Comparison of ENCODE assay signal across 9 mouse cellular contexts in genomic region chr11:5901950-5902349, GRCm38 (mm10). TPM values are rescaled to one million over a fixed set of nuclear protein-coding genes. Genes with fewer than 3 reads are reported as not detected.
DNase-seq lines count a peak whose midpoint lies in the region; ATAC-seq lines count a peak whose summit lies in the region.
"Had no signal": no experiment of that assay in that cellular context is flagged by ENCODE, and none has a peak within 500 bp of the region (broad histone marks: within the 10 kb centered on the region; RNA-seq: fewer than 3 reads in every experiment).

No protein-coding gene starts in this region.

- no peaks in the 10 kb centered on the region for H3K36me3 ChIP-seq in embryonic facial prominence, embryonic 10.5 days (replicated peaks)
- H3K36me3 ChIP-seq in hindbrain, embryonic 12.5 days: no peaks in the 10 kb centered on the region
- no peaks in the 10 kb centered on the region for H3K36me3 ChIP-seq in liver, embryonic 11.5 days (ENCODE audit: control insufficient read depth, insufficient read depth, low read length)
- H3K36me3 ChIP-seq: G1E had no signal

- no peaks in the 10 kb centered on the region for H3K9me3 ChIP-seq in embryonic facial prominence, embryonic 10.5 days
- no peaks in the 10 kb centered on the region for H3K9me3 ChIP-seq in hindbrain, embryonic 12.5 days (replicated peaks)
- no peaks in the 10 kb centered on the region for H3K9me3 ChIP-seq in liver, embryonic 11.5 days (ENCODE audit: control insufficient read depth, low read length)
- H3K9me3 ChIP-seq: G1E had no signal

- H3K27me3 ChIP-seq in embryonic facial prominence, embryonic 10.5 days (replicated peaks; ENCODE audit: low read depth, poor library complexity, severe bottlenecking): peaks cover 64% of the 10 kb centered on the region
- H3K27me3 ChIP-seq in hindbrain, embryonic 12.5 days: peaks cover 29% of the 10 kb centered on the region
- H3K27me3 ChIP-seq in liver, embryonic 11.5 days (replicated peaks; ENCODE audit: control insufficient read depth, insufficient read depth, low read length): peaks cover 69% of the 10 kb centered on the region

- H3K4me1 ChIP-seq in embryonic facial prominence, embryonic 10.5 days: peaks cover 39% of the 10 kb centered on the region
- H3K4me1 ChIP-seq in hindbrain, embryonic 12.5 days: peaks cover 36% of the 10 kb centered on the region
- peaks cover 15% of the 10 kb centered on the region for H3K4me1 ChIP-seq in liver, embryonic 11.5 days (replicated peaks; ENCODE audit: control insufficient read depth, insufficient read depth, low read length)

- intact Hi-C loops in gastrocnemius, postnatal 36 days (cut with DNase I): no loop called here

- H3K9ac ChIP-seq in hindbrain, embryonic 12.5 days: peak overlapping the region; percentile 58
- H3K9ac ChIP-seq in liver, embryonic 11.5 days (ENCODE audit: low read depth, low read length): 0 out of 2 replicates have a peak overlapping the region, but pooled peaks have one; percentile 1

- WGBS in embryonic facial prominence, embryonic 10.5 days: 1% methylated on average over 32 of the region's 32 CpGs
- under 1% methylated on average over 32 of the region's 32 CpGs for WGBS in hindbrain, embryonic 12.5 days
- 4% methylated on average over 32 of the region's 32 CpGs for WGBS in liver, embryonic 11.5 days

- peak; percentile 81 for ATAC-seq in hindbrain, embryonic 12.5 days (ENCODE audit: low FRiP score)
- no peak; the same call in 1 of the 2 replicates for ATAC-seq in liver, embryonic 11.5 days (replicated peaks; ENCODE audit: low FRiP score)
- no peak for ATAC-seq in erythroblast, adult 5-6 weeks (replicated peaks; ENCODE audit: low FRiP score, poor library complexity, severe bottlenecking)

- H3K4me3 ChIP-seq in embryonic facial prominence, embryonic 10.5 days: peak overlapping the region; percentile 59
- H3K4me3 ChIP-seq in hindbrain, embryonic 12.5 days: peak overlapping the region; percentile 38
- H3K4me3 ChIP-seq in liver, embryonic 11.5 days (ENCODE audit: low read depth, low read length): peak overlapping the region; percentile 37

- DNase-seq in gastrocnemius, postnatal 10 days: peak; percentile 45
- no peak for DNase-seq in gastrocnemius, postnatal 36 days
- DNase-seq in Muller cell, postnatal 12 days (ENCODE audit: inconsistent ontology term): peak; percentile 58
- peak; percentile 83 for DNase-seq in embryonic facial prominence, embryonic 10.5 days (ENCODE audit: low spot score)
- DNase-seq in liver, embryonic 11.5 days (ENCODE audit: low spot score): no peak
- DNase-seq in retina, postnatal 1 day: peak; percentile 91

- H3K4me2 ChIP-seq in hindbrain, embryonic 12.5 days (replicated peaks): peak overlapping the region; percentile 73
- peak overlapping the region; percentile 52 for H3K4me2 ChIP-seq in liver, embryonic 11.5 days

- peak overlapping the region; percentile 82 for H3K27ac ChIP-seq in embryonic facial prominence, embryonic 10.5 days (replicated peaks)
- peak overlapping the region; percentile 75 for H3K27ac ChIP-seq in hindbrain, embryonic 12.5 days
- H3K27ac ChIP-seq in liver, embryonic 11.5 days (ENCODE audit: low read depth, low read length): no peak overlapping the region

RNA-seq across cellular contexts. Expression of gene Myl7, which starts 3.4 kb away (rescaled TPM):
- total RNA-seq in gastrocnemius, postnatal 10 days (2021): not detected
- not detected for total RNA-seq in gastrocnemius, postnatal 36 days (2021)
- 5.4 and 23.9 TPM in 2 replicates for polyA plus RNA-seq in embryonic facial prominence, embryonic 10.5 days (2016; fragmentation: Nextera tagmentation; extraction: Ambion mirVana)
- polyA plus RNA-seq in hindbrain, embryonic 12.5 days (2016; fragmentation: Nextera tagmentation; extraction: Ambion mirVana): 1.1 and 1.7 TPM in 2 replicates
- polyA plus RNA-seq in liver, embryonic 11.5 days (2014; fragmentation: Nextera tagmentation; extraction: Ambion mirVana): 73.1 and 156 TPM in 2 replicates
- not detected in 2 replicates for total RNA-seq in erythroblast, adult 5-6 weeks (2015; ENCODE audit: low replicate concordance)
- not detected in 2 replicates for total RNA-seq in erythroblast, adult 5-6 weeks (2017; ENCODE audit: low replicate concordance)
- total RNA-seq: G1E had no signal
- polyA plus RNA-seq: G1E had no signal

RNA-seq across cellular contexts. Expression of gene Pold2, which starts 23.9 kb away (rescaled TPM):
- total RNA-seq in gastrocnemius, postnatal 10 days (2021): 10 to 100 TPM; 36.7 to 45.4 TPM
- 10 to 100 TPM; 34.5 to 37.1 TPM for total RNA-seq in gastrocnemius, postnatal 36 days (2021)
- polyA plus RNA-seq in embryonic facial prominence, embryonic 10.5 days (2016; fragmentation: Nextera tagmentation; extraction: Ambion mirVana): 155 and 161 TPM in 2 replicates
- 79.6 and 84.1 TPM in 2 replicates for polyA plus RNA-seq in hindbrain, embryonic 12.5 days (2016; fragmentation: Nextera tagmentation; extraction: Ambion mirVana)
- polyA plus RNA-seq in liver, embryonic 11.5 days (2014; fragmentation: Nextera tagmentation; extraction: Ambion mirVana): 151 and 158 TPM in 2 replicates
- 20.7 and 26.5 TPM in 2 replicates for total RNA-seq in erythroblast, adult 5-6 weeks (2015; ENCODE audit: low replicate concordance)
- total RNA-seq in erythroblast, adult 5-6 weeks (2017; ENCODE audit: low replicate concordance): 4.2 and 18.0 TPM in 2 replicates

RNA-seq across cellular contexts. Expression of gene Aebp1, which starts 40.2 kb away (rescaled TPM):
- 10 to 100 TPM; 46.5 to 59.8 TPM for total RNA-seq in gastrocnemius, postnatal 10 days (2021)
- 10 to 100 TPM; 28.2 to 55.2 TPM for total RNA-seq in gastrocnemius, postnatal 36 days (2021)
- polyA plus RNA-seq in embryonic facial prominence, embryonic 10.5 days (2016; fragmentation: Nextera tagmentation; extraction: Ambion mirVana): 9.0 TPM in 2 replicates
- polyA plus RNA-seq in hindbrain, embryonic 12.5 days (2016; fragmentation: Nextera tagmentation; extraction: Ambion mirVana): 41.4 and 52.2 TPM in 2 replicates
- polyA plus RNA-seq in liver, embryonic 11.5 days (2014; fragmentation: Nextera tagmentation; extraction: Ambion mirVana): 11.3 TPM in 2 replicates
- not detected in 2 replicates for total RNA-seq in erythroblast, adult 5-6 weeks (2015; ENCODE audit: low replicate concordance)
- total RNA-seq in erythroblast, adult 5-6 weeks (2017; ENCODE audit: low replicate concordance): not detected in 2 replicates
- total RNA-seq: G1E had no signal
- polyA plus RNA-seq: G1E had no signal

RNA-seq across cellular contexts. Expression of gene Gck, which starts 47.9 kb away (rescaled TPM):
- not detected for total RNA-seq in gastrocnemius, postnatal 10 days (2021)
- total RNA-seq in gastrocnemius, postnatal 36 days (2021): 10 to 100 TPM in 1 of 2 experiments, 1 to 10 TPM in 1; 5.1 to 10.1 TPM
- polyA plus RNA-seq in embryonic facial prominence, embryonic 10.5 days (2016; fragmentation: Nextera tagmentation; extraction: Ambion mirVana): 1.9 and 2.8 TPM in 2 replicates
- 3.6 and 4.0 TPM in 2 replicates for polyA plus RNA-seq in hindbrain, embryonic 12.5 days (2016; fragmentation: Nextera tagmentation; extraction: Ambion mirVana)
- polyA plus RNA-seq in liver, embryonic 11.5 days (2014; fragmentation: Nextera tagmentation; extraction: Ambion mirVana): 0.35 and 0.45 TPM in 2 replicates
- total RNA-seq in erythroblast, adult 5-6 weeks (2015; ENCODE audit: low replicate concordance): not detected in 2 replicates
- not detected in 2 replicates for total RNA-seq in erythroblast, adult 5-6 weeks (2017; ENCODE audit: low replicate concordance)
- polyA plus RNA-seq: G1E had no signal

RNA-seq across cellular contexts. Expression of gene Ykt6, which starts 53.5 kb away (rescaled TPM):
- total RNA-seq in gastrocnemius, postnatal 10 days (2021): 10 to 100 TPM; 46.7 to 50.4 TPM
- 10 to 100 TPM; 36.7 to 38.5 TPM for total RNA-seq in gastrocnemius, postnatal 36 days (2021)
- polyA plus RNA-seq in embryonic facial prominence, embryonic 10.5 days (2016; fragmentation: Nextera tagmentation; extraction: Ambion mirVana): 56.0 and 56.8 TPM in 2 replicates
- polyA plus RNA-seq in hindbrain, embryonic 12.5 days (2016; fragmentation: Nextera tagmentation; extraction: Ambion mirVana): 59.0 and 60.9 TPM in 2 replicates
- polyA plus RNA-seq in liver, embryonic 11.5 days (2014; fragmentation: Nextera tagmentation; extraction: Ambion mirVana): 18.4 TPM in 2 replicates
- 9.8 and 11.3 TPM in 2 replicates for total RNA-seq in erythroblast, adult 5-6 weeks (2015; ENCODE audit: low replicate concordance)
- 6.8 and 22.3 TPM in 2 replicates for total RNA-seq in erythroblast, adult 5-6 weeks (2017; ENCODE audit: low replicate concordance)

Comparison
In these comparisons a context has a peak if more than half of its experiments do, and no peak if none do; other contexts are left out.
1. DNase-seq: peak in gastrocnemius, postnatal 10 days (single experiment), Muller cell, postnatal 12 days (single experiment), embryonic facial prominence, embryonic 10.5 days (single experiment) and retina, postnatal 1 day (single experiment); none in gastrocnemius, postnatal 36 days (0 of 2) and liver, embryonic 11.5 days (single experiment).
2. RNA of gene Aebp1, which starts 40.2 kb away (total RNA-seq): 46.5 to 59.8 TPM in gastrocnemius, postnatal 10 days and 28.2 to 55.2 TPM in gastrocnemius, postnatal 36 days; not detected in erythroblast, adult 5-6 weeks; every median in the first group is over 10 times any median in the second.
3. Peak in every context shown above with its lines, with median percentiles within 50 percentile points of each other: H3K4me3 ChIP-seq.